Mouse (Mus musculus): Measurements from ENCODE around the gene Defb23.

Defb23 gene

GRCm38 (mm10) chr2:152464570-152465150, at the start of gene Defb23:
Gene Defb23 (minus strand): TSS chr2:152464620.
- DNase-seq (ENCODE audit: low spot score) = no peak

GRCm38 (mm10) chr2:152511592-152511991, 47.2 kb upstream of the Defb23 start, which contains the start of gene Defb26:
Gene Defb26 (minus strand): TSS chr2:152511692.
- DNase-seq (ENCODE audit: low spot score) = no peak

- no peak for DNase-seq (ENCODE audit: low spot score)
These were observed 39.5 kb upstream of the Defb23 start for GRCm38 (mm10) chr2:152503950-152504349.

GRCm38 (mm10) chr2:152500863-152501229, 36.4 kb upstream of the Defb23 start:
- no peak for DNase-seq (ENCODE audit: low spot score)

GRCm38 (mm10) chr2:152500204-152500862, 35.9 kb upstream of the Defb23 start:
- no peak for DNase-seq (ENCODE audit: low spot score)

GRCm38 (mm10) chr2:152498020-152498419, 33.6 kb upstream of the Defb23 start:
- DNase-seq (ENCODE audit: low spot score) = no peak

- no peak for DNase-seq (ENCODE audit: low spot score)
These were observed 28.7 kb upstream of the Defb23 start for GRCm38 (mm10) chr2:152493151-152493550.

- no peak for DNase-seq (ENCODE audit: low spot score)
These were observed 25.6 kb upstream of the Defb23 start, which contains the start of gene Defb22 for GRCm38 (mm10) chr2:152490038-152490437. Gene Defb22 (minus strand): TSS chr2:152490138.

- DNase-seq (ENCODE audit: low spot score) = no peak
These were observed 22.6 kb upstream of the Defb23 start for GRCm38 (mm10) chr2:152487024-152487423.

- no peak for DNase-seq (ENCODE audit: low spot score)
These were observed 17.3 kb upstream of the Defb23 start for GRCm38 (mm10) chr2:152481726-152482125.

GRCm38 (mm10) chr2:152480881-152481280, 16.5 kb upstream of the Defb23 start:
- no peak for DNase-seq (ENCODE audit: low spot score)

GRCm38 (mm10) chr2:152476763-152477162, 12.3 kb upstream of the Defb23 start, which contains the start of gene Defb20:
Gene Defb20 (plus strand): TSS chr2:152477063.
- no peak for DNase-seq (ENCODE audit: low spot score)

GRCm38 (mm10) chr2:152472434-152472833, 8.0 kb upstream of the Defb23 start:
- no peak for DNase-seq (ENCODE audit: low spot score)

GRCm38 (mm10) chr2:152470973-152471372, 6.6 kb upstream of the Defb23 start:
- no peak for DNase-seq (ENCODE audit: low spot score)

- no peak for DNase-seq (ENCODE audit: low spot score)
These were observed 5.2 kb downstream of the Defb23 start for GRCm38 (mm10) chr2:152459241-152459640.

- DNase-seq (ENCODE audit: low spot score) = no peak
These were observed 12.2 kb downstream of the Defb23 start for GRCm38 (mm10) chr2:152452101-152452781.

GRCm38 (mm10) chr2:152450241-152450640, 14.2 kb downstream of the Defb23 start:
- no peak for DNase-seq (ENCODE audit: low spot score)

GRCm38 (mm10) chr2:152447461-152447860, 17.0 kb downstream of the Defb23 start:
- DNase-seq (ENCODE audit: low spot score) = no peak

GRCm38 (mm10) chr2:152446642-152447041, 17.8 kb downstream of the Defb23 start:
- DNase-seq (ENCODE audit: low spot score) = no peak

- no peak for DNase-seq (ENCODE audit: low spot score)
These were observed 21.1 kb downstream of the Defb23 start for GRCm38 (mm10) chr2:152443281-152443680.

- no peak for DNase-seq (ENCODE audit: low spot score)
These were observed 22.1 kb downstream of the Defb23 start for GRCm38 (mm10) chr2:152442322-152442721.

- no peak for DNase-seq (ENCODE audit: low spot score)
These were observed 24.6 kb downstream of the Defb23 start for GRCm38 (mm10) chr2:152439833-152440232.

GRCm38 (mm10) chr2:152438963-152439362, 25.5 kb downstream of the Defb23 start:
- DNase-seq (ENCODE audit: low spot score) = no peak
